11 mouse cellular contexts compared by ENCODE assay signal in genomic region chr15:84328870-84329269, GRCm38 (mm10).
"Had no signal": no experiment of that assay in that cellular context is flagged by ENCODE, and none has a peak within 500 bp of the region (broad histone marks: within the 10 kb centered on the region; RNA-seq: fewer than 3 reads in every experiment).

No protein-coding gene starts in this region.

- DNase-seq: kidney, adult 11 months; kidney, adult 9 months; kidney, postnatal 36 days; layer of hippocampus, adult 9-11 months; left cerebral cortex, postnatal 4 days; lung, adult 18-20 months; midbrain, embryonic 14.5 days; right cerebral cortex, postnatal 14 days had no signal

- H3K27ac ChIP-seq: kidney, postnatal 0 days; limb, embryonic 13.5 days; liver, embryonic 14.5 days had no signal

- H3K4me2 ChIP-seq: limb, embryonic 13.5 days had no signal

- H3K36me3 ChIP-seq: limb, embryonic 13.5 days had no signal

- H3K4me3 ChIP-seq: limb, embryonic 13.5 days had no signal

- H3K27me3 ChIP-seq: limb, embryonic 13.5 days had no signal

- H3K9me3 ChIP-seq: limb, embryonic 13.5 days had no signal

- H3K9ac ChIP-seq: limb, embryonic 13.5 days; liver, embryonic 14.5 days had no signal
